Mouse (Mus musculus): ENCODE results near the gene Nrip1. TPM values are rescaled to one million over a fixed set of nuclear protein-coding genes. Genes with fewer than 3 reads are reported as not detected.

Gene Nrip1
- total and polyA plus RNA-seq, 2 experiments from 2014 or later = 29.5 to 33.7 TPM

DNA sequence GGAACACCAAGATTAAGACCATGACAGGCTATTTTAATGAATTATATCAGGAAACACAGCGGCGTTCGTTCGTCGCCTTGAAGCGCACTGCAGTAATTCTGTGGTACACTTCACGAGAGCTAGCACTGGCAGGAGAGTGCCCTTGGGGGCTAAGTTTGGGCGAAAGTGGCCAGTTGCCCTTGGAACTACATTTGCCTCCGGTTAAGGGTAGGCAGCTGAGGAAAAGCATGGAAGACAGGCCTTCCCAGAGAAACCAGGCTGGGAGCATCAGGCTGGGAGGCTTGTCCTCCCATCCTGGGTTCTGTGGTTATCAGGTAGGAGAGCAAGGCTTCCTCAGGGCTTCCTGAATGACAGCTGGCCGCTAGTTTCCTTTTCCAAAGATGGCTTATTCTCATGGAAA is 8.4 kb downstream of the Nrip1 start:
- Histone ChIP-seq H3K27ac (ENCODE audit: low read depth, low read length) (no peak overlapping the region), H3K9me3 (ENCODE audit: low read length) (no peaks in the 10 kb centered on the region), H3K27me3 (ENCODE audit: insufficient read depth, low read length) (no peaks in the 10 kb centered on the region), H3K4me3 (ENCODE audit: low read depth, low read length) (no peak overlapping the region), H3K4me1 (ENCODE audit: insufficient read depth, low read length) (no peaks in the 10 kb centered on the region), H3K36me3 (ENCODE audit: insufficient read depth, low read length) (no peaks in the 10 kb centered on the region), H3K4me2 (ENCODE audit: low read depth, low read length, poor library complexity, severe bottlenecking) (no peak overlapping the region), H3K9ac (replicated peaks; ENCODE audit: low read length, poor library complexity, severe bottlenecking) (no peak overlapping the region)
- ATAC-seq (ENCODE audit: low FRiP score) = no peak
- no peak for TF ChIP-seq CTCF (IDR thresholded peaks at IDR 0.05)
- WGBS = 62% methylated on average over 10 of the region's 10 CpGs
- DNase-seq (ENCODE audit: low spot score) = no peak

- H3K9ac ChIP-seq (replicated peaks; ENCODE audit: low read length, poor library complexity, severe bottlenecking) = no peak overlapping the region
- no peak for ATAC-seq (ENCODE audit: low FRiP score)
- WGBS = 98% methylated on average over 3 of the region's 3 CpGs
- H3K4me2 ChIP-seq (ENCODE audit: low read depth, low read length, poor library complexity, severe bottlenecking) = no peak overlapping the region
- H3K4me3 ChIP-seq (ENCODE audit: low read depth, low read length) = no peak overlapping the region
- no peak overlapping the region for H3K27ac ChIP-seq (ENCODE audit: low read depth, low read length)
- H3K36me3 ChIP-seq (ENCODE audit: insufficient read depth, low read length) = no peaks in the 10 kb centered on the region
- no peaks in the 10 kb centered on the region for H3K4me1 ChIP-seq (ENCODE audit: insufficient read depth, low read length)
- no peak for TF ChIP-seq CTCF (IDR thresholded peaks at IDR 0.05)
- DNase-seq (ENCODE audit: low spot score) = no peak
- no peaks in the 10 kb centered on the region for H3K27me3 ChIP-seq (ENCODE audit: insufficient read depth, low read length)
- H3K9me3 ChIP-seq (ENCODE audit: low read length) = no peaks in the 10 kb centered on the region
Measured at GRCm38 (mm10) chr16:76363641-76364040, 10.0 kb downstream of the Nrip1 start.

DNA sequence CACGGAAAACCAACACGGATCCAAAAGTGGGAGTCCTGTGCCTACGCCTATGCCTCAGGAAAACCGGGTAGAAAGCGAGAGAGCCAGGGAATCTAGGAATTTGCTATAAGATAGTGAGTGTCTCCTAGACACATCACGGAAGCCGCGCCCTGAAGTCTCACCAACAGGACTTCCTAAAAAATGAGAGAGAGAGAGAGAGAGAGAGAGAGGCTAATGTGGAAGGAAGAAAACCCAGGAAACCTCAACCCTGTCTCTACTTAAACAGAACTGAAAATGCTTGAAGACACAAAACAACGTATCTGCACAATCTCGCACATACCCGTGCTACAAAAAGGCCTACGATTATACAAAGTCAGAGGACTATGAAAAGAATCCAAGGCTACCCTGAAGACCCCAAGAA is 10.6 kb downstream of the Nrip1 start:
- 95% methylated on average over 12 of the region's 12 CpGs for WGBS
- H3K9ac ChIP-seq (replicated peaks; ENCODE audit: low read length, poor library complexity, severe bottlenecking) = no peak overlapping the region
- ATAC-seq (ENCODE audit: low FRiP score) (no peak), DNase-seq (ENCODE audit: low spot score) (no peak)
- no peak overlapping the region for H3K4me2 ChIP-seq (ENCODE audit: low read depth, low read length, poor library complexity, severe bottlenecking)
- H3K4me3 ChIP-seq (ENCODE audit: low read depth, low read length) = no peak overlapping the region
- H3K9me3 ChIP-seq (ENCODE audit: low read length) = no peaks in the 10 kb centered on the region
- no peaks in the 10 kb centered on the region for H3K4me1 ChIP-seq (ENCODE audit: insufficient read depth, low read length)
- TF ChIP-seq CTCF (IDR thresholded peaks at IDR 0.05) = no peak
- H3K27ac ChIP-seq (ENCODE audit: low read depth, low read length) = no peak overlapping the region
- H3K27me3 ChIP-seq (ENCODE audit: insufficient read depth, low read length) = no peaks in the 10 kb centered on the region
- H3K36me3 ChIP-seq (ENCODE audit: insufficient read depth, low read length) = no peaks in the 10 kb centered on the region

DNA sequence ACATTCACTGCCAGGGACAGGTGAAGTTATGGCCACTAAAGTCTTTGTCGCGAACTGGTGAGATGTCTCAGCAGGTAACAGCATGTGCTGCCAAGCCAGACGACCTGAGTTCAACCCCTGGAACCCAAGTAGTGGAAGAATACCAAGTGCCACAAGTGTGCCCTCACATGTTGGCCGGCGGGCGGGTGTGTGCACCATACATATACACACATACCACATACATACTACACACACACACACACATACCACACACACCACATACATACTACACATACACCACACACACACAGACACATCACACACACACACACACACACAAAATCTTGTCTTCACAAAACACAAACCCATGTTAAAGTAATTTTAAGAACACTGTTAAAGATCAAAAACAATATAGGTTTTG is 13.2 kb downstream of the Nrip1 start:
- no peak for TF ChIP-seq CTCF (IDR thresholded peaks at IDR 0.05)
- Histone ChIP-seq H3K9me3 (ENCODE audit: low read length) (no peaks in the 10 kb centered on the region), H3K9ac (replicated peaks; ENCODE audit: low read length, poor library complexity, severe bottlenecking) (no peak overlapping the region), H3K4me1 (ENCODE audit: insufficient read depth, low read length) (no peaks in the 10 kb centered on the region), H3K27ac (ENCODE audit: low read depth, low read length) (no peak overlapping the region), H3K4me3 (ENCODE audit: low read depth, low read length) (no peak overlapping the region), H3K27me3 (ENCODE audit: insufficient read depth, low read length) (no peaks in the 10 kb centered on the region), H3K36me3 (ENCODE audit: insufficient read depth, low read length) (no peaks in the 10 kb centered on the region), H3K4me2 (ENCODE audit: low read depth, low read length, poor library complexity, severe bottlenecking) (no peak overlapping the region)
- ATAC-seq (ENCODE audit: low FRiP score) = no peak
- no peak for DNase-seq (ENCODE audit: low spot score)
- 93% methylated on average over 6 of the region's 6 CpGs for WGBS

- H3K9ac ChIP-seq (replicated peaks; ENCODE audit: low read length, poor library complexity, severe bottlenecking) = no peak overlapping the region
- 81% methylated on average over 4 of the region's 4 CpGs for WGBS
- H3K27ac ChIP-seq (ENCODE audit: low read depth, low read length) = no peak overlapping the region
- H3K4me3 ChIP-seq (ENCODE audit: low read depth, low read length) = no peak overlapping the region
- no peak for TF ChIP-seq CTCF (IDR thresholded peaks at IDR 0.05)
- DNase-seq (ENCODE audit: low spot score) = no peak
- no peaks in the 10 kb centered on the region for H3K9me3 ChIP-seq (ENCODE audit: low read length)
- H3K4me2 ChIP-seq (ENCODE audit: low read depth, low read length, poor library complexity, severe bottlenecking) = no peak overlapping the region
- no peaks in the 10 kb centered on the region for H3K4me1 ChIP-seq (ENCODE audit: insufficient read depth, low read length)
- H3K36me3 ChIP-seq (ENCODE audit: insufficient read depth, low read length) = no peaks in the 10 kb centered on the region
- no peak for ATAC-seq (ENCODE audit: low FRiP score)
- H3K27me3 ChIP-seq (ENCODE audit: insufficient read depth, low read length) = no peaks in the 10 kb centered on the region
Measured at GRCm38 (mm10) chr16:76358757-76359156, 14.9 kb downstream of the Nrip1 start.

DNA sequence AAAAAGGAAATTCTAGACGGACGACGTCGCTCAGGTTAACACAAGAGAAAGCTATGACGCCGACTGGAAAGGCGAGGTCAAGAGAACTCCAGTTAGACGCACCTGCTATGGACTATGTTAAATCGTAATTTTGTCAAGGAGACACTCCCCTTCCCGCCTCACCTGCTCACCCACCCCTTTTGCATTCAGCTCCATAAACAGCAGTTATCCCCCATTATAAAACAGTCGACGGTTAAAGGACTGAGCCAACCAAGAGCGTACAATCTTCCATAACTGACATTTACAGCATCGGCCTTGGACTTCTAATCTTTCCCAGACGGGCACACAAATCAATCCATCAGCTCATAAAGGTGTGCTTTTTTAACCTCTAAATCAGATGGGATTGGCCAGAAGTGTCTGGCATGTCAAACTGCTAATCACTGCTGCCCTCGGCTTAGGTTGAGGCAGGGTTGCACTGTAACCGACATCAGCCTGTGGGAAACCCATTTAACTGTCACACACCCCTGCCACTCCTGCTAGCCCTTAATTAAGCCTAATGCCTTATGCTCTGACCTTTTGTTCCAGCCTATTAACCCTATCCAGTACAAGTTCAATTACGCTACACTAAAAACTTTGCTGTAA is 15.4 kb downstream of the Nrip1 start:
- Histone ChIP-seq H3K27me3 (ENCODE audit: insufficient read depth, low read length) (no peaks in the 10 kb centered on the region), H3K4me2 (ENCODE audit: low read depth, low read length, poor library complexity, severe bottlenecking) (no peak overlapping the region), H3K4me3 (ENCODE audit: low read depth, low read length) (no peak overlapping the region), H3K9ac (replicated peaks; ENCODE audit: low read length, poor library complexity, severe bottlenecking) (no peak overlapping the region), H3K27ac (ENCODE audit: low read depth, low read length) (no peak overlapping the region), H3K9me3 (ENCODE audit: low read length) (no peaks in the 10 kb centered on the region), H3K4me1 (ENCODE audit: insufficient read depth, low read length) (no peaks in the 10 kb centered on the region), H3K36me3 (ENCODE audit: insufficient read depth, low read length) (no peaks in the 10 kb centered on the region)
- ATAC-seq (ENCODE audit: low FRiP score) (no peak), DNase-seq (ENCODE audit: low spot score) (no peak)
- no peak for TF ChIP-seq CTCF (IDR thresholded peaks at IDR 0.05)
- WGBS = 84% methylated on average over 18 of the region's 18 CpGs

Measured in midbrain, postnatal 0 days (tissue).